Mouse (Mus musculus): ENCODE results near the gene Rpp25l. TPM values are rescaled to one million over a fixed set of nuclear protein-coding genes. Genes with fewer than 3 reads are reported as not detected.
A peak's percentile ranks its signal among the peaks of the same experiment; 100 is the strongest.
"Not testable (repeated sequence)": the region's sequence is repeated elsewhere in the genome, so short reads cannot be mapped to it uniquely, and the experiment has no call there.

Rpp25l gene
- total and polyA plus RNA-seq, 2 experiments: 20.5 to 59.1 TPM

- DNase-seq (ENCODE audit: extremely low read depth, low read depth, low spot score): no peak
- peaks cover 2% of the 10 kb centered on the region; the same call in 1 of the 2 replicates for H3K79me2 ChIP-seq (ENCODE audit: control insufficient read depth, insufficient read depth, low read length)
- 59% methylated on average over 4 of the region's 4 CpGs for WGBS
- no peak overlapping the region for H3K27ac ChIP-seq (replicated peaks; ENCODE audit: insufficient read depth, low read depth, low read length)
- H3K27me3 ChIP-seq (ENCODE audit: control insufficient read depth, insufficient read depth, low read length): no peaks in the 10 kb centered on the region
- peaks cover 10% of the 10 kb centered on the region for H3K4me1 ChIP-seq (ENCODE audit: control insufficient read depth, insufficient read depth, low read length)
- H3K36me3 ChIP-seq (ENCODE audit: control insufficient read depth, insufficient read depth, low read length): no peaks in the 10 kb centered on the region
- H3K4me3 ChIP-seq (ENCODE audit: insufficient read depth, low read depth, low read length): no peak overlapping the region
- H3K9ac ChIP-seq (ENCODE audit: low read depth, low read length): no peak overlapping the region
- TF ChIP-seq CTCF (IDR thresholded peaks at IDR 0.05; ENCODE audit: low read depth, low read length) (0 out of 2 replicates have a peak, but pooled peaks have one; percentile 15), POLR2A (IDR thresholded peaks at IDR 0.05; ENCODE audit: extremely low read depth, insufficient read depth, low read length) (no peak)
These were observed 3.1 kb downstream of the Rpp25l start for GRCm38 (mm10) chr4:41710229-41710628.

DNA sequence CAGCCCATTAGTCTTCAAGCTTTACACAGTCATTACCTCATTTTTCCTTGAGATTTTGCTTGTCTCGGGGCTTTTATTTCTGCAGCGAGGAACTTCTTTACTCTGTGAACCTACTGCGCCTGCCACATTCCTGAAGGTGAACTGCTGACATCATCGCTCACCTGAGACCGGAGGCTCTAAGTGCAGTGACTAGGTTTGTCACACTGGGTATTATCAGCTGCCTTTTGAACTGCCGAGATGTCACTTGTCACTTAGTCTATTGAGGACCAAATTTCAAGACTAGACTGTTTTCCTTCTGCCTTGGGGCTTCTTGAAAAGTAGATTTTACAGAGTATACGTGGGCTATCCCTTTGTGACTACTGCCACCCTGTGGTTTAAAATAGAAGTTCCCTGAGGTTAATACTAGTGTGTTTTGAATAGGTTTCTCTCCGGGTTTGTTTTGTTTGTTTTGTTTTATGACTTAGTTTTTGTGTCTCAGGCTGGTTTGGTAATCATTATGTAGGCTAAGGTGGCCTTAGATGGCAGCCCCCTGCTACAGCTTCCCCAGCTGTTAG is 5.1 kb downstream of the Rpp25l start:
- peak; percentile 44 for DNase-seq (ENCODE audit: extremely low read depth, low read depth, low spot score)
- H3K27ac ChIP-seq (replicated peaks; ENCODE audit: insufficient read depth, low read depth, low read length): no peak overlapping the region
- no peak overlapping the region for H3K9ac ChIP-seq (ENCODE audit: low read depth, low read length)
- no peaks in the 10 kb centered on the region for H3K27me3 ChIP-seq (ENCODE audit: control insufficient read depth, insufficient read depth, low read length)
- H3K4me1 ChIP-seq (ENCODE audit: control insufficient read depth, insufficient read depth, low read length): peaks cover 10% of the 10 kb centered on the region
- peaks cover 2% of the 10 kb centered on the region; the same call in 1 of the 2 replicates for H3K79me2 ChIP-seq (ENCODE audit: control insufficient read depth, insufficient read depth, low read length)
- TF ChIP-seq POLR2A (IDR thresholded peaks at IDR 0.05; ENCODE audit: extremely low read depth, insufficient read depth, low read length) (no peak), CTCF (IDR thresholded peaks at IDR 0.05; ENCODE audit: low read depth, low read length) (no peak)
- 37% methylated on average over 8 of the region's 8 CpGs for WGBS
- no peak overlapping the region for H3K4me3 ChIP-seq (ENCODE audit: insufficient read depth, low read depth, low read length)
- no peaks in the 10 kb centered on the region for H3K36me3 ChIP-seq (ENCODE audit: control insufficient read depth, insufficient read depth, low read length)

DNA sequence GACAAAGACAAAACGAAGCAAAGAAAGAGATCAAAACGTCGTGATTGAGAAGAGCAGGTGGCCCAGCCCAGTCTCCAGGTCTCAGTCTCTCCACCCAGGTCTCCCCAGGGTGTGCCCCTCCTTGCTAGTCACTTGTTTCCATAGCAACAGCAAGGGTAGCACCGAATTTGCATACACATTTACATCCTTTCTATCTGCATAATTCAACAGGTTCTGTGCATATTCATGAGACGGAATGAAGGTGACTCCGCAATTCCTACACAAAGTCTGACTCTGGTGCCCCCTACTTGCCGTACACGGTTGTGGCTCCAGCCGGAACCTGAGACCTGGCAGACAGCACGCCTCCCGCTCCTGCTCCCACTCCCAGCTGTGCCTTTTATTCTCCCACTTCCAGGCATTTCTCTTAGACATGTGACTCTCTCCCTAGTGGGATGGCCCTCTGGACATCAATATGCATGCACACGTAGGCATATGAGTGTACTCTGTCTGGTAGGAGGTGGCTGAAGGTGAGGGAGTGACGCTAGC is 6.3 kb downstream of the Rpp25l start:
- DNase-seq (ENCODE audit: extremely low read depth, low read depth, low spot score): peak; percentile 36
- 12% methylated on average over 13 of the region's 13 CpGs for WGBS
- no peaks in the 10 kb centered on the region for H3K27me3 ChIP-seq (ENCODE audit: control insufficient read depth, insufficient read depth, low read length)
- no peak overlapping the region for H3K9ac ChIP-seq (ENCODE audit: low read depth, low read length)
- no peaks in the 10 kb centered on the region for H3K79me2 ChIP-seq (ENCODE audit: control insufficient read depth, insufficient read depth, low read length)
- H3K27ac ChIP-seq (replicated peaks; ENCODE audit: insufficient read depth, low read depth, low read length): no peak overlapping the region
- H3K36me3 ChIP-seq (ENCODE audit: control insufficient read depth, insufficient read depth, low read length): no peaks in the 10 kb centered on the region
- H3K4me3 ChIP-seq (ENCODE audit: insufficient read depth, low read depth, low read length): no peak overlapping the region
- peaks cover 4% of the 10 kb centered on the region; the same call in 1 of the 2 replicates for H3K4me1 ChIP-seq (ENCODE audit: control insufficient read depth, insufficient read depth, low read length)
- TF ChIP-seq CTCF (IDR thresholded peaks at IDR 0.05; ENCODE audit: low read depth, low read length) (peak; percentile 72), POLR2A (IDR thresholded peaks at IDR 0.05; ENCODE audit: extremely low read depth, insufficient read depth, low read length) (no peak)

DNA sequence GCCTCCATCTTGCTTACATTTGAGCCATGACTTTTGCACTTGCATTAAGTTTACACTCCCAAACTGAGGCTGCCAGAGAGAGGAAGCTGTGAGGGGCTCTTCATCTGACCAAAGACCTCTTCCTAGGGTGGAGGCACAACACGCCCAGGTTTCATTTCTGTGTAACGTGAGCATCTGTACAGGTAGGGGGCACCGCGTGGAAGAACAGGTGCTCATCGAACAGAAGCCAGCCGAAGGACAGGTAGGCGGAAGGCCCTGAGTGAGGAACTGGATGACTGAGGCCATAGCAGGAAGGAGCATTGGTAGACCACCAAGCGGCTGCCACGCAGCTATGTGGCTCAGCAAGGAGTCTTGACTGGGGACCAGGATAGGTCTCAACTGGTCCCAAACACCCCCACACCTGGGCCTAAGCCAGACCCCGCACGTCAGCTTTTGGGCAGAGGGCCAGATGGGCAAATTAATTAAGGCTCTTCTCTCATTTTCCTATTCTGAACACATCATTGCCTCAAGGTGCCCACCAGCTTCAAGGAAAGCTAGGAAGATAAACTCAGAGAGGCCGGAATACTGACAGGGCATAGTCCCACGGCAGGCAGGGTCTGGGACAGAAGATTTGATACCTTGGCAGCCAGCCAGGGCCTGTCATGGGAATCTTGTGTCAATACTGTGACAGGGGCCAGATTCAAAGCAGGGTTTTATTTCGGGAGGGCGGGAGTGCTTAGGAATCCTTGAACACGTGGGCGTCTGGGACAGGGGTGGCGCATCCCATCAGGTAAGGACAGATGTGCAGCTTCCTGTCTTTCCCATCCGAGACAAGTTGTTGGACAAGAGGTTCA is 7.2 kb downstream of the Rpp25l start:
- Histone ChIP-seq H3K79me2 (ENCODE audit: control insufficient read depth, insufficient read depth, low read length) (no peaks in the 10 kb centered on the region), H3K4me3 (ENCODE audit: insufficient read depth, low read depth, low read length) (no peak overlapping the region), H3K27me3 (ENCODE audit: control insufficient read depth, insufficient read depth, low read length) (no peaks in the 10 kb centered on the region), H3K27ac (replicated peaks; ENCODE audit: insufficient read depth, low read depth, low read length) (no peak overlapping the region), H3K9ac (ENCODE audit: low read depth, low read length) (no peak overlapping the region), H3K36me3 (ENCODE audit: control insufficient read depth, insufficient read depth, low read length) (no peaks in the 10 kb centered on the region), H3K4me1 (ENCODE audit: control insufficient read depth, insufficient read depth, low read length) (no peaks in the 10 kb centered on the region)
- 63% methylated on average over 19 of the region's 19 CpGs for WGBS
- TF ChIP-seq CTCF (IDR thresholded peaks at IDR 0.05; ENCODE audit: low read depth, low read length) (no peak), POLR2A (IDR thresholded peaks at IDR 0.05; ENCODE audit: extremely low read depth, insufficient read depth, low read length) (no peak)
- DNase-seq (ENCODE audit: extremely low read depth, low read depth, low spot score): no peak

DNA sequence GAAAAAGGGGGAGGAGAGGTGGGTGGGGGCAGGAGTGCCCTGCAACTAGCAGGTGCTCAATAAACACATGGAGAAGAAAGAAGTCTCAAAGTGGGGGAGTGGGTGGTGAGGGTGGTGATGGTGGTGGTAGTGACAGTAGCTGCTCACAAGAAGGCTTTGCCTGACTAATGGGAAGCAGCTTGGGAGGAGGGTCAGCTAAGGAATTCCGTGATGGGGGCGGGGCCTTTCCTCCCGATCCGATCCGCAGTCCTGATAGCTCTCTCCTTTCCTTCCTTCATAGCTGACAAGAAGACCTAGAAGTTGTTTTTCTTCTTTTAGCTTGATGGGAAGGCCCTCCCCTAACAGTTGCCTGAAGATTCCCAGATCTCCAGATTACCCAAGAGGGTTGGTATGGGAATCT is 8.7 kb downstream of the Rpp25l start:
- WGBS: 17% methylated on average over 5 of the region's 5 CpGs
- no peak for DNase-seq (ENCODE audit: extremely low read depth, low read depth, low spot score)
- no peak overlapping the region for H3K4me3 ChIP-seq (ENCODE audit: insufficient read depth, low read depth, low read length)
- no peaks in the 10 kb centered on the region for H3K36me3 ChIP-seq (ENCODE audit: control insufficient read depth, insufficient read depth, low read length)
- no peaks in the 10 kb centered on the region for H3K4me1 ChIP-seq (ENCODE audit: control insufficient read depth, insufficient read depth, low read length)
- no peaks in the 10 kb centered on the region for H3K27me3 ChIP-seq (ENCODE audit: control insufficient read depth, insufficient read depth, low read length)
- H3K79me2 ChIP-seq (ENCODE audit: control insufficient read depth, insufficient read depth, low read length): no peaks in the 10 kb centered on the region
- no peak overlapping the region for H3K27ac ChIP-seq (replicated peaks; ENCODE audit: insufficient read depth, low read depth, low read length)
- no peak overlapping the region for H3K9ac ChIP-seq (ENCODE audit: low read depth, low read length)
- no peak for TF ChIP-seq CTCF (IDR thresholded peaks at IDR 0.05; ENCODE audit: low read depth, low read length)
- no peak for TF ChIP-seq POLR2A (IDR thresholded peaks at IDR 0.05; ENCODE audit: extremely low read depth, insufficient read depth, low read length)

DNA sequence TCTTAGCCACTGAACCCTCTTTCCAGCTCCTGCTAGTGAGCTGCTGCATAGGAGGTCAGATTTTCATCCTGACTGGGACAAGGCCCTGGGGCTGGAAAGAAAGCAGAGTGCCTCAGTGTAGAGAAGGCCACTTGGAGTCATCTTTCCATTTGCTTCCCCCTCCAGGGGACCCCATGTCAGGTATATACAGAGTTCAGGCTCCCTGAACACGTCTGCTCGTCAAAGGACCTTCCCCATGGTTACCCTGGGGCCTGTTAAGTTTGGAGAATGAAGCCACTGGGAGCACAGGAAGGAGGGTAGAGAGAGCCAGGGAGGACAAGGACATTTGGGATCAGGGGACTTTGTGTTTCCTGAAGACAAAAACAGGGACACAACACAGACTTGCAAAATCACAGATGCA is 11.1 kb downstream of the Rpp25l start:
- 79% methylated on average over 2 of the region's 2 CpGs for WGBS

GRCm38 (mm10) chr4:41700224-41700623 is 13.1 kb downstream of the Rpp25l start:
- not testable (repeated sequence) for H3K4me1 ChIP-seq (ENCODE audit: control insufficient read depth, insufficient read depth, low read length); H3K9ac ChIP-seq (ENCODE audit: low read depth, low read length); H3K27me3 ChIP-seq (ENCODE audit: control insufficient read depth, insufficient read depth, low read length); H3K36me3 ChIP-seq (ENCODE audit: control insufficient read depth, insufficient read depth, low read length); H3K27ac ChIP-seq (replicated peaks; ENCODE audit: insufficient read depth, low read depth, low read length); H3K79me2 ChIP-seq (ENCODE audit: control insufficient read depth, insufficient read depth, low read length); DNase-seq (ENCODE audit: extremely low read depth, low read depth, low spot score); H3K4me3 ChIP-seq (ENCODE audit: insufficient read depth, low read depth, low read length)
- 71% methylated on average over 2 of the region's 8 CpGs for WGBS

More for the DNA sequence above, 11.1 kb downstream of the Rpp25l start:
- H3K27me3 ChIP-seq (ENCODE audit: control insufficient read depth, insufficient read depth, low read length); H3K4me3 ChIP-seq (ENCODE audit: insufficient read depth, low read depth, low read length); H3K79me2 ChIP-seq (ENCODE audit: control insufficient read depth, insufficient read depth, low read length); H3K27ac ChIP-seq (replicated peaks; ENCODE audit: insufficient read depth, low read depth, low read length); DNase-seq (ENCODE audit: extremely low read depth, low read depth, low spot score); H3K36me3 ChIP-seq (ENCODE audit: control insufficient read depth, insufficient read depth, low read length); H3K4me1 ChIP-seq (ENCODE audit: control insufficient read depth, insufficient read depth, low read length); H3K9ac ChIP-seq (ENCODE audit: low read depth, low read length): not testable (repeated sequence)

DNA sequence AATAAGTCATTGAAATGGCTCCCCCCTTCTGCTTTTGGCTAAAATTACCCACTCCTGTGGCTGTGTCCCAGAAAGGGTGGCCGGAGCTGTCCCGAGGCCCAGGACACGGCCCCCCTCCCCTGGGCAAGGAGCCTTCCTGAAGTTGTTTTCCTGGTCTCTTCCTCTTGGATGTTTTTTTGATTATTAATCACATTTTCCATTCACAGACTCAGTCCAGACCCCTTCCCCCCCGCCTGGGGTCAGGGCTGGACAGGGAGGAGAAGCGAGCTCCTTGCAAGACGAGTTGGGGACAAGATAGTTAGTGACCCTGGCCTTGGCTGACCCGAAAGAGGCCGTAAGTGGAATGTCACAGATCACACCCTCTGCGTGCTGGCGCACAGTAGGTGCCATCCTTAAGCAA is 13.6 kb downstream of the Rpp25l start, which contains the start of gene Il11ra1:
Gene Il11ra1, plus strand, starts transcription at position 207 of the 400 bp plus-strand sequence.
- H3K36me3 ChIP-seq (ENCODE audit: control insufficient read depth, insufficient read depth, low read length); DNase-seq (ENCODE audit: extremely low read depth, low read depth, low spot score); H3K79me2 ChIP-seq (ENCODE audit: control insufficient read depth, insufficient read depth, low read length); H3K4me1 ChIP-seq (ENCODE audit: control insufficient read depth, insufficient read depth, low read length); H3K9ac ChIP-seq (ENCODE audit: low read depth, low read length); H3K27me3 ChIP-seq (ENCODE audit: control insufficient read depth, insufficient read depth, low read length); H3K4me3 ChIP-seq (ENCODE audit: insufficient read depth, low read depth, low read length): not testable (repeated sequence)
- WGBS: 72% methylated on average over 10 of the region's 10 CpGs
- H3K27ac ChIP-seq (replicated peaks; ENCODE audit: insufficient read depth, low read depth, low read length): peak within 1 kb of the TSS; percentile 52; the same call in 1 of the 2 replicates

All from liver, adult 2 months (tissue).